Mouse (Mus musculus) kidney, embryonic 14.5 days (tissue): Measurements from ENCODE around the gene Atg10. TPM values are rescaled to one million over a fixed set of nuclear protein-coding genes. Genes with fewer than 3 reads are reported as not detected.

Experiments
- ATAC-seq: fragments of 200-750 bp; cut with Nextera tagmentation; 2 replicates; pipeline ENCODE4 v1.8.0; 2017; ENCODE audit warnings: moderate number of reproducible peaks, mild to moderate bottlenecking, moderate TSS enrichment, moderate library complexity; ENCODE audit not compliant: low FRiP score, low TSS enrichment
- H3K27ac ChIP-seq: fragments of 300-500 bp; sonication (generic); 2 replicates; pipeline ENCODE4 v1.5.1; 2014; ENCODE audit warnings: low read depth, mild to moderate bottlenecking, low read length, moderate library complexity, mixed read lengths
- H3K27me3 ChIP-seq: fragments of 300-500 bp; sonication (generic); 2 replicates; pipeline ENCODE4 v1.6.1; 2014; ENCODE audit warnings: mild to moderate bottlenecking, low read length; ENCODE audit not compliant: control insufficient read depth, insufficient read depth
- H3K36me3 ChIP-seq: fragments of 300-500 bp; sonication (generic); 2 replicates; pipeline ENCODE4 v1.6.1; 2014; ENCODE audit warnings: low read length, mixed read lengths; ENCODE audit not compliant: control insufficient read depth, insufficient read depth
- H3K4me1 ChIP-seq: fragments of 300-500 bp; sonication (generic); 2 replicates; pipeline ENCODE4 v1.6.1; 2014; ENCODE audit warnings: low read length, mixed read lengths; ENCODE audit not compliant: control insufficient read depth, insufficient read depth
- H3K4me2 ChIP-seq: fragments of 300-500 bp; sonication (generic); replicated peaks from 2 replicates; pipeline ENCODE4 v1.6.1; 2014; ENCODE audit warnings: low read depth, mild to moderate bottlenecking, low read length
- H3K4me3 ChIP-seq: fragments of 300-500 bp; sonication (generic); 2 replicates; pipeline ENCODE4 v1.5.1; 2014; ENCODE audit warnings: mild to moderate bottlenecking, low read length
- H3K9ac ChIP-seq: fragments of 300-500 bp; sonication (generic); 2 replicates; pipeline ENCODE4 v1.6.1; 2014; ENCODE audit warnings: low read depth, mild to moderate bottlenecking, low read length, moderate library complexity
- H3K9me3 ChIP-seq: fragments of 300-500 bp; sonication (generic); 2 replicates; pipeline ENCODE4 v1.6.1; 2016; ENCODE audit warnings: low read length; ENCODE audit not compliant: control insufficient read depth
- WGBS: fragments of 180-500 bp; shearing (Covaris S2); extraction: QIAGEN DNeasy Blood & Tissue Kit; methylation state at CpG from one replicate; pipeline ENCODE4 v1.1.7; 2014; 5-methylcytosine and 5-hydroxymethylcytosine counted together
- polyA plus RNA-seq: library from polyadenylated mRNA; unstranded; fragments of >200 nt; fragmentation: Nextera tagmentation; extraction: Ambion mirVana; gene quantifications from 2 replicates; pipeline ENCODE4 v1.2.1, GENCODE M21; 2014

Gene Atg10
- polyA plus RNA-seq, 1 experiment from 2014 or later: 15.3 TPM

- Histone ChIP-seq H3K9ac (no peak overlapping the region), H3K4me3 (no peak overlapping the region), H3K9me3 (no peaks in the 10 kb centered on the region), H3K27ac (no peak overlapping the region), H3K4me1 (no peaks in the 10 kb centered on the region), H3K36me3 (no peaks in the 10 kb centered on the region), H3K4me2 (no peak overlapping the region), H3K27me3 (no peaks in the 10 kb centered on the region)
- no peak for ATAC-seq
- whole genome bisulfite sequencing: 84% methylated on average over 3 of the region's 3 CpGs
Observed at GRCm38 (mm10) chr13:90985417-90985816, 238.4 kb downstream of the Atg10 start.

- Histone ChIP-seq H3K27ac (no peak overlapping the region), H3K4me3 (no peak overlapping the region), H3K36me3 (no peaks in the 10 kb centered on the region), H3K4me2 (no peak overlapping the region), H3K27me3 (no peaks in the 10 kb centered on the region), H3K9ac (no peak overlapping the region), H3K4me1 (no peaks in the 10 kb centered on the region), H3K9me3 (no peaks in the 10 kb centered on the region)
- ATAC-seq: no peak
- WGBS: 84% methylated on average over 2 of the region's 2 CpGs
Observed at GRCm38 (mm10) chr13:90984073-90984472, 239.7 kb downstream of the Atg10 start.

GRCm38 (mm10) chr13:90981798-90982197, 242.0 kb downstream of the Atg10 start:
- no peak overlapping the region for H3K27ac ChIP-seq
- no peak overlapping the region for H3K9ac ChIP-seq
- no peak for ATAC-seq
- no peaks in the 10 kb centered on the region for H3K36me3 ChIP-seq
- H3K9me3 ChIP-seq: no peaks in the 10 kb centered on the region
- no peak overlapping the region for H3K4me2 ChIP-seq
- H3K4me3 ChIP-seq: no peak overlapping the region
- H3K4me1 ChIP-seq: no peaks in the 10 kb centered on the region
- WGBS: 85% methylated on average over 1 of the region's 1 CpGs
- H3K27me3 ChIP-seq: no peaks in the 10 kb centered on the region

GRCm38 (mm10) chr13:90980878-90981674, 242.7 kb downstream of the Atg10 start:
- Histone ChIP-seq H3K36me3 (no peaks in the 10 kb centered on the region), H3K4me3 (no peak overlapping the region), H3K9me3 (no peaks in the 10 kb centered on the region), H3K27me3 (no peaks in the 10 kb centered on the region), H3K4me2 (no peak overlapping the region), H3K9ac (no peak overlapping the region), H3K27ac (no peak overlapping the region), H3K4me1 (no peaks in the 10 kb centered on the region)
- ATAC-seq: no peak
- 91% methylated on average over 6 of the region's 6 CpGs for WGBS

GRCm38 (mm10) chr13:90977057-90977456, 246.7 kb downstream of the Atg10 start:
- H3K36me3 ChIP-seq: no peaks in the 10 kb centered on the region
- no peaks in the 10 kb centered on the region for H3K27me3 ChIP-seq
- ATAC-seq: no peak
- H3K4me3 ChIP-seq: no peak overlapping the region
- WGBS: 83% methylated on average over 3 of the region's 3 CpGs
- no peaks in the 10 kb centered on the region for H3K9me3 ChIP-seq
- H3K4me1 ChIP-seq: no peaks in the 10 kb centered on the region
- no peak overlapping the region for H3K9ac ChIP-seq
- no peak overlapping the region for H3K27ac ChIP-seq
- no peak overlapping the region for H3K4me2 ChIP-seq

GRCm38 (mm10) chr13:90973409-90973808, 250.4 kb downstream of the Atg10 start:
- H3K9ac ChIP-seq: no peak overlapping the region
- H3K36me3 ChIP-seq: no peaks in the 10 kb centered on the region
- no peaks in the 10 kb centered on the region for H3K4me1 ChIP-seq
- no peak overlapping the region for H3K27ac ChIP-seq
- H3K9me3 ChIP-seq: no peaks in the 10 kb centered on the region
- no peaks in the 10 kb centered on the region for H3K27me3 ChIP-seq
- no peak for ATAC-seq
- 56% methylated on average over 7 of the region's 7 CpGs for WGBS
- H3K4me2 ChIP-seq: no peak overlapping the region
- H3K4me3 ChIP-seq: no peak overlapping the region

- H3K9ac ChIP-seq: no peak overlapping the region
- ATAC-seq: no peak
- no peak overlapping the region for H3K4me2 ChIP-seq
- H3K4me3 ChIP-seq: no peak overlapping the region
- WGBS: 82% methylated on average over 10 of the region's 10 CpGs
- H3K36me3 ChIP-seq: no peaks in the 10 kb centered on the region
- H3K9me3 ChIP-seq: no peaks in the 10 kb centered on the region
- H3K4me1 ChIP-seq: no peaks in the 10 kb centered on the region
- H3K27ac ChIP-seq: no peak overlapping the region
- H3K27me3 ChIP-seq: no peaks in the 10 kb centered on the region
Observed at GRCm38 (mm10) chr13:90970259-90971017, 253.3 kb downstream of the Atg10 start.

- Histone ChIP-seq H3K4me1 (no peaks in the 10 kb centered on the region), H3K4me2 (no peak overlapping the region), H3K4me3 (no peak overlapping the region), H3K9me3 (no peaks in the 10 kb centered on the region), H3K27ac (no peak overlapping the region), H3K9ac (no peak overlapping the region), H3K27me3 (no peaks in the 10 kb centered on the region), H3K36me3 (no peaks in the 10 kb centered on the region)
- WGBS: 73% methylated on average over 4 of the region's 4 CpGs
- no peak for ATAC-seq
Observed at GRCm38 (mm10) chr13:90968940-90969339, 254.8 kb downstream of the Atg10 start.

- Histone ChIP-seq H3K27ac (no peak overlapping the region), H3K27me3 (no peaks in the 10 kb centered on the region), H3K9ac (no peak overlapping the region), H3K9me3 (no peaks in the 10 kb centered on the region), H3K4me3 (no peak overlapping the region), H3K4me2 (no peak overlapping the region), H3K36me3 (no peaks in the 10 kb centered on the region), H3K4me1 (no peaks in the 10 kb centered on the region)
- ATAC-seq: peak; percentile 91
- WGBS: 8% methylated on average over 4 of the region's 4 CpGs
Observed at GRCm38 (mm10) chr13:90967422-90967821, 256.3 kb downstream of the Atg10 start.
